Mouse (Mus musculus) kidney, postnatal 0 days (tissue): ENCODE measurements around the gene Acot6. TPM values are rescaled to one million over a fixed set of nuclear protein-coding genes. Genes with fewer than 3 reads are reported as not detected.
A peak's percentile ranks its signal among the peaks of the same experiment; 100 is the strongest.
"Not testable (repeated sequence)": the region's sequence is repeated elsewhere in the genome, so short reads cannot be mapped to it uniquely, and the experiment has no call there.

Experiments used
- ATAC-seq: fragments of 200-750 bp; cut with Nextera tagmentation; replicated peaks from 2 replicates; pipeline ENCODE4 v1.8.0; 2017; ENCODE audit warnings: low read depth, moderate number of reproducible peaks, moderate TSS enrichment, moderate library complexity; ENCODE audit not compliant: low FRiP score
- DNase-seq: peaks from one replicate; pipeline ENCODE4 v3.0.0-alpha.2; 2016; ENCODE audit warnings: low spot score
- H3K27ac ChIP-seq: fragments of 300-500 bp; sonication (generic); 2 replicates; pipeline ENCODE4 v1.5.1; 2014; ENCODE audit warnings: mild to moderate bottlenecking
- H3K27me3 ChIP-seq: fragments of 300-500 bp; sonication (generic); 2 replicates; pipeline ENCODE4 v1.6.1; 2014; ENCODE audit warnings: low read length, mixed read lengths; ENCODE audit not compliant: insufficient read depth
- H3K36me3 ChIP-seq: fragments of 300-500 bp; sonication (generic); 2 replicates; pipeline ENCODE4 v1.6.1; 2014; ENCODE audit warnings: low read length, mixed read lengths; ENCODE audit not compliant: insufficient read depth
- H3K4me1 ChIP-seq: fragments of 300-500 bp; sonication (generic); replicated peaks from 2 replicates; pipeline ENCODE4 v1.6.1; 2014; ENCODE audit warnings: antibody characterized with exemption, low read length, mixed read lengths; ENCODE audit not compliant: insufficient read depth
- H3K4me2 ChIP-seq: fragments of 300-500 bp; sonication (generic); 2 replicates; pipeline ENCODE4 v1.6.1; 2014; ENCODE audit warnings: mild to moderate bottlenecking, low read length, moderate library complexity, mixed read lengths
- H3K4me3 ChIP-seq: fragments of 300-500 bp; sonication (generic); replicated peaks from 2 replicates; pipeline ENCODE4 v1.5.1; 2014; ENCODE audit warnings: low read depth, low read length
- H3K9ac ChIP-seq: fragments of 300-500 bp; sonication (generic); 2 replicates; pipeline ENCODE4 v1.6.1; 2014; ENCODE audit warnings: low read depth, low read length
- H3K9me3 ChIP-seq: fragments of 300-500 bp; sonication (generic); replicated peaks from 2 replicates; pipeline ENCODE4 v1.6.1; 2016; ENCODE audit warnings: low read length, inconsistent platforms, mixed read lengths
- CTCF ChIP-seq: IDR thresholded peaks from 2 replicates; pipeline ENCODE4 v1.5.1; 2016; ENCODE audit warnings: antibody characterized with exemption, low read depth, mild to moderate bottlenecking, moderate library complexity
- WGBS: fragments of 180-500 bp; shearing (Covaris S2); extraction: QIAGEN DNeasy Blood & Tissue Kit; methylation state at CpG from one replicate; pipeline ENCODE4 v1.1.7; 2014; 5-methylcytosine and 5-hydroxymethylcytosine counted together
- polyA plus RNA-seq: library from polyadenylated mRNA; unstranded; fragments of >200 nt; fragmentation: Nextera tagmentation; extraction: Ambion mirVana; gene quantifications from 2 replicates; pipeline ENCODE4 v1.2.1, GENCODE M21; 2015

The Acot6 gene
- polyA plus RNA-seq, result 1.9 and 2.0 TPM in 2 replicates

- not testable (repeated sequence) for H3K4me1 ChIP-seq, H3K36me3 ChIP-seq
- WGBS, result under 1% methylated on average over 65 of the region's 80 CpGs
Observed at GRCm38 (mm10) chr12:84100604-84101492, at the start of gene Acot6. TSS of gene Acot6 (plus strand) at chr12:84100654.

GRCm38 (mm10) chr12:84050744-84051143 lies 49.7 kb upstream of the Acot6 start:
- not testable (repeated sequence) for H3K9ac ChIP-seq, DNase-seq, H3K9me3 ChIP-seq, H3K27me3 ChIP-seq, H3K4me1 ChIP-seq, H3K4me2 ChIP-seq, H3K36me3 ChIP-seq, H3K4me3 ChIP-seq
- H3K27ac ChIP-seq, result 0 out of 2 replicates have a peak overlapping the region, but pooled peaks have one; percentile 70
- WGBS, result 72% methylated on average over 5 of the region's 5 CpGs
- ATAC-seq, result peak; percentile 79

More at GRCm38 (mm10) chr12:84100604-84101492, at the start of gene Acot6:
- H3K9ac ChIP-seq, result peak within 1 kb of the TSS; percentile 67
- H3K4me2 ChIP-seq, result peak within 1 kb of the TSS; percentile 77
- H3K9me3 ChIP-seq, H3K27me3 ChIP-seq: not testable (repeated sequence)
- DNase-seq (peak; percentile 66), ATAC-seq (peak; percentile 73)
- 0 out of 2 replicates have a peak within 1 kb of the TSS, but pooled peaks have one; percentile 13 for H3K27ac ChIP-seq
- H3K4me3 ChIP-seq, result peak within 1 kb of the TSS; percentile 47

- no peaks in the 10 kb centered on the region for H3K4me1 ChIP-seq
- no peaks in the 10 kb centered on the region for H3K9me3 ChIP-seq
- 0 out of 2 replicates have a peak, but pooled peaks cover 3% of the 10 kb centered on the region for H3K27me3 ChIP-seq
- H3K4me2 ChIP-seq, result peak within 1 kb of the TSS; percentile 72
- WGBS, result 68% methylated on average over 5 of the region's 5 CpGs
- ATAC-seq, result peak; percentile 45; the same call in 1 of the 2 replicates
- no peak for TF ChIP-seq CTCF
- no peak within 1 kb of the TSS for H3K9ac ChIP-seq
- DNase-seq, result no peak
- no peaks in the 10 kb centered on the region for H3K36me3 ChIP-seq
- peak within 1 kb of the TSS; percentile 70 for H3K27ac ChIP-seq
- peak within 1 kb of the TSS; percentile 29; the same call in 1 of the 2 replicates for H3K4me3 ChIP-seq
Observed at GRCm38 (mm10) chr12:84051937-84052474, 48.4 kb upstream of the Acot6 start, which contains the start of gene Acot3. TSS of gene Acot3 (plus strand) at chr12:84052144.

- Histone ChIP-seq H3K27me3 (0 out of 2 replicates have a peak, but pooled peaks cover 3% of the 10 kb centered on the region), H3K4me3 (peak overlapping the region; percentile 29; the same call in 1 of the 2 replicates), H3K9ac (no peak overlapping the region), H3K36me3 (no peaks in the 10 kb centered on the region), H3K4me1 (no peaks in the 10 kb centered on the region), H3K4me2 (peak overlapping the region; percentile 72; the same call in 1 of the 2 replicates), H3K27ac (peak overlapping the region; percentile 54; the same call in 1 of the 2 replicates), H3K9me3 (no peaks in the 10 kb centered on the region)
- DNase-seq (no peak), ATAC-seq (no peak)
- WGBS, result 85% methylated on average over 7 of the region's 7 CpGs
- TF ChIP-seq CTCF, result no peak
Observed at GRCm38 (mm10) chr12:84052609-84053008, 47.8 kb upstream of the Acot6 start.

- H3K4me3 ChIP-seq, result peak overlapping the region; percentile 29
- ATAC-seq, result no peak
- H3K9ac ChIP-seq, result peak overlapping the region; percentile 43; the same call in 1 of the 2 replicates
- no peaks in the 10 kb centered on the region for H3K4me1 ChIP-seq
- H3K27me3 ChIP-seq, result 0 out of 2 replicates have a peak, but pooled peaks cover 3% of the 10 kb centered on the region
- DNase-seq, result no peak
- peak overlapping the region; percentile 72 for H3K4me2 ChIP-seq
- no peak for TF ChIP-seq CTCF
- no peaks in the 10 kb centered on the region for H3K36me3 ChIP-seq
- 13% methylated on average over 16 of the region's 16 CpGs for WGBS
- peak overlapping the region; percentile 54; the same call in 1 of the 2 replicates for H3K27ac ChIP-seq
- H3K9me3 ChIP-seq, result no peaks in the 10 kb centered on the region
Observed at GRCm38 (mm10) chr12:84053173-84053572, 47.3 kb upstream of the Acot6 start.
